Mouse (Mus musculus) MEL (cell line): ENCODE results near the gene Rasal3.

Experiments used
- CTCF ChIP-seq, 3 experiments: IDR thresholded peaks in 2 of 3; conservative IDR thresholded peaks in 1 of 3; 2 replicates each; pipeline ENCODE4 v1.5.1; 2011 to 2012; ENCODE audit warnings: low read length in 3 of 3, low read depth in 2 of 3, mild to moderate bottlenecking in 2 of 3, improper control_type of control experiment in 1 of 3, inconsistent platforms in 1 of 3, mixed read lengths in 1 of 3, moderate library complexity in 1 of 3; ENCODE audit not compliant: control insufficient read depth in 1 of 3, insufficient read depth in 1 of 3, poor library complexity in 1 of 3, severe bottlenecking in 1 of 3
- GABPA ChIP-seq: IDR thresholded peaks from 2 replicates; pipeline ENCODE4 v1.6.1; 2012; ENCODE audit warnings: low read depth, mild to moderate bottlenecking, inconsistent platforms, low read length, improper control_type of control experiment, moderate library complexity
- TCF12 ChIP-seq: IDR thresholded peaks from 2 replicates; pipeline ENCODE4 v1.6.1; 2014; ENCODE audit warnings: low read depth, mild to moderate bottlenecking, inconsistent platforms, low read length, improper control_type of control experiment, moderate library complexity

DNA sequence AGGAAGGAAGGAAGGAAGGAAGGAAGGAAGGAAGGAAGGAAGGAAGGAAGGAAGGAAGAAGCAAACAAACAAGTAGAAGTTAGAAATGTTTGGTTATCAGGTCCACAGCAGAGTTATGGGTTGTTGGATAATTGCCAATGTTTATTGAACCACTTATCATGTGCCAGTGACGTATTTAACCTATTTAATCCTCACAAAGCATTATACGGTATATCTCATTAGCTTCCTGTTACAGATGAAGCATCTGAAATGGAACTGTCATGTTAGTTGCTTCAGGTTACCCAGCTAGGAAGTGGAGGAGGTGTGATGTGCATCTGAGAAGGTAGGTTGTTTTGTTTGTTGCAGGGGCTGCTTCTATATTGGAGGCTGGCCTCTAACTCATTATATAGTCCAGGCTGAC lies 16.6 kb upstream of the Rasal3 start:
- TF ChIP-seq CTCF (IDR thresholded peaks at IDR 0.05 in 2 of 3, conservative IDR thresholded peaks at IDR 0.05 in 1 of 3; ENCODE audit: control insufficient read depth in 1 of 3, insufficient read depth in 1 of 3, low read depth in 2 of 3, low read length in 3 of 3, poor library complexity in 1 of 3, severe bottlenecking in 1 of 3) (no peak), TCF12 (no peak), GABPA (no peak)
